Mouse (Mus musculus) MN1 (cell line): Measurements from ENCODE around the gene Gcnt7.

ENCODE experiments used
- DNase-seq: peaks from one replicate; pipeline ENCODE4 v3.0.0-alpha.2; 2016; ENCODE audit warnings: low spot score

The Gcnt7 gene

GRCm38 (mm10) chr2:172404239-172404638 is 54.2 kb downstream of the Gcnt7 start:
- DNase-seq: no peak

- DNase-seq: no peak
These were observed 57.1 kb downstream of the Gcnt7 start for GRCm38 (mm10) chr2:172401116-172401825.
